Mouse (Mus musculus) thymus, adult 2 months (tissue): ENCODE data around the gene Aldh3b1. TPM values are rescaled to one million over a fixed set of nuclear protein-coding genes. Genes with fewer than 3 reads are reported as not detected.

Experiments
- DNase-seq: peaks from one replicate; pipeline ENCODE4 v3.0.0; 2021
- H3K27ac ChIP-seq: fragments of 200-500 bp; 2 replicates; pipeline ENCODE4 v1.5.1; 2012; ENCODE audit warnings: low read length, control low read depth; ENCODE audit not compliant: control insufficient read depth, insufficient read depth
- H3K27me3 ChIP-seq: fragments of 200-500 bp; 2 replicates; pipeline ENCODE4 v1.6.1; 2012; ENCODE audit warnings: mild to moderate bottlenecking, low read length, moderate library complexity, mixed read lengths; ENCODE audit not compliant: control insufficient read depth, insufficient read depth
- H3K36me3 ChIP-seq: fragments of 200-500 bp; 2 replicates; pipeline ENCODE4 v1.6.1; 2012; ENCODE audit warnings: mild to moderate bottlenecking, low read length, moderate library complexity; ENCODE audit not compliant: control insufficient read depth, insufficient read depth
- H3K4me1 ChIP-seq: fragments of 200-500 bp; replicated peaks from 2 replicates; pipeline ENCODE4 v1.6.1; 2012; ENCODE audit warnings: low read length; ENCODE audit not compliant: control insufficient read depth, insufficient read depth
- H3K4me3 ChIP-seq: fragments of 200-500 bp; 2 replicates; pipeline ENCODE4 v1.5.1; 2012; ENCODE audit warnings: mild to moderate bottlenecking, low read length, control low read depth, moderate library complexity; ENCODE audit not compliant: control insufficient read depth, insufficient read depth
- CTCF ChIP-seq: fragments of 200-500 bp; IDR thresholded peaks from 2 replicates; pipeline ENCODE4 v1.5.1; 2012; ENCODE audit warnings: mild to moderate bottlenecking, control low read depth, low read length, moderate library complexity, borderline replicate concordance; ENCODE audit not compliant: control insufficient read depth, poor library complexity, insufficient read depth; ENCODE audit errors: extremely low read depth
- POLR2A ChIP-seq: fragments of 200-500 bp; IDR thresholded peaks from 2 replicates; pipeline ENCODE4 v1.6.1; 2012; ENCODE audit warnings: mild to moderate bottlenecking, low read length, control low read depth, moderate library complexity; ENCODE audit not compliant: control insufficient read depth, poor library complexity, insufficient read depth; ENCODE audit errors: extremely low read depth
- WGBS: fragments of 180-500 bp; shearing (Covaris S2); methylation state at CpG from one replicate; pipeline ENCODE4 v1.1.7; 2018; 5-methylcytosine and 5-hydroxymethylcytosine counted together
- polyA plus RNA-seq: library from polyadenylated mRNA; depleted of rRNA; stranded (reverse); fragments of >200 nt; gene quantifications from 2 replicates; pipeline ENCODE4 v1.2.3, GENCODE M21; 2012

Gene Aldh3b1
- polyA plus RNA-seq, 1 experiment, result 11.7 TPM

DNA sequence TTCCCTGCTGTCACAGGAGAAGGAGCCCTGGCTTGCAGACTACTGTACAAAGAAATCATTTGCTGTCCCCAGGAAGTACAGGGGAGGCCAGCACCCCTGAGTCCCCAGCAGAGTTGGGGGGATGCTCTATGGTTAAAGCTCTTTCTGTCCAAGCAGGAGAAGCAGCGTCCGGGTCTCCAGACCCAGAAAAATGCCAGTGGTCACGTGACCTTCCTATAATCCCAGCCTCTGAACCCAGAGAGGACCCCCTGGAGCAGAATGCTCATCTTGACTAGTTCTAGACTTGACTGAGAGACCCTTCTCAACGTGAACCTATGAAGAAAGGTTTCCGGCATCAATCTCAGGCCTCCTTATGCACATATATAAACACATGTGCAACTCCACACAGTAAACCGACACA, 3.7 kb downstream of the Aldh3b1 start:
- whole genome bisulfite sequencing, result 95% methylated on average over 6 of the region's 6 CpGs
- TF ChIP-seq CTCF, result no peak
- TF ChIP-seq POLR2A, result no peak

GRCm38 (mm10) chr19:3924868-3925267, 4.7 kb downstream of the Aldh3b1 start:
- no peaks in the 10 kb centered on the region for H3K36me3 ChIP-seq
- 96% methylated on average over 7 of the region's 7 CpGs for WGBS
- H3K4me1 ChIP-seq, result peaks cover 28% of the 10 kb centered on the region
- TF ChIP-seq POLR2A, result no peak
- H3K27ac ChIP-seq, result no peak overlapping the region
- H3K27me3 ChIP-seq, result no peaks in the 10 kb centered on the region
- H3K4me3 ChIP-seq, result no peak overlapping the region
- DNase-seq, result no peak

More for the DNA sequence above, 3.7 kb downstream of the Aldh3b1 start:
- Histone ChIP-seq H3K36me3 (no peaks in the 10 kb centered on the region), H3K4me3 (no peak overlapping the region), H3K27ac (no peak overlapping the region), H3K27me3 (no peaks in the 10 kb centered on the region), H3K4me1 (peaks cover 38% of the 10 kb centered on the region)
- no peak for DNase-seq

DNA sequence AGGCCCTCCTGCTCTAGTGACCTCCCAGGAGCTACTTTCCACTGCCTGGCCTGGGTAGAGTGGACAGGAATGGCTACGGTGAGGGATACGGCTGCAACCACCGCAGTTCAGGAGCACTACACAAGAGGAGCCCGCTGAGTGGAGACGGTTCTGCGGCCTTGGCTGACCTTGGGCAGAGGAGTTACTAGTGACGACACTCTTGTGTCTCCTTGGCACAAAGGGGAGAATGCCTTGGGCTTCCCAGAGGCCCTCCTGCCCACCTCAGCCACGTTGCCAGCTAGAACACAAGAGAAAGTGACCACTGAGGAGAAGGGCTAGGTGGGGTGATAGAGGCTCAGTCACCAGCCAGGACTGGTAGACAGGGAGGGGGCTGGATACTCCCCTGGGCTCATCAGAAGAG, 5.4 kb downstream of the Aldh3b1 start:
- no peak overlapping the region for H3K4me3 ChIP-seq
- DNase-seq, result no peak
- TF ChIP-seq CTCF (no peak), POLR2A (no peak)
- H3K27ac ChIP-seq, result no peak overlapping the region
- peaks cover 22% of the 10 kb centered on the region for H3K4me1 ChIP-seq
- no peaks in the 10 kb centered on the region for H3K27me3 ChIP-seq
- H3K36me3 ChIP-seq, result no peaks in the 10 kb centered on the region
- WGBS, result 92% methylated on average over 8 of the region's 8 CpGs

DNA sequence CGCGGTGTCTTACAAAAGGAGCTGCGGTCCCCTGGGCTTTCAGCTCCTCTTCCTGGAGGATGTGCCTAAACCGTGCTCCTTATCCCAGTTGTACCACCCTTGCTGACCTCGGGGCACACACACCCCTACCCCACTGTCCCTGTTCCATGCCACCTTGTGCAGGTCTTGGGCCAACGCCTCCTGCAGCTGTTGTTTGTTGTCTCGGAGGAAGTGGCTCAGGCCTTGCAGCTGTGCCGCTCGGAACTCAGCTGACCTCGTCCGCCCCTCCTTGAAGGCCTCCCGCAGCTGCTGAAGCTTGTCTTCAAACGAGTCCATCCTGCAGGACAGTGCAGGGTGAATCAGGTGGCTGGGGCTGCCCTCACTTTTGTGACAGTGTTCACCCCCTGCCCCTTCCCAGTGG, 6.0 kb downstream of the Aldh3b1 start:
- DNase-seq, result no peak
- Histone ChIP-seq H3K4me1 (peaks cover 20% of the 10 kb centered on the region), H3K27me3 (no peaks in the 10 kb centered on the region), H3K27ac (peak overlapping the region; percentile 22; the same call in 1 of the 2 replicates), H3K36me3 (no peaks in the 10 kb centered on the region), H3K4me3 (no peak overlapping the region)
- WGBS, result 39% methylated on average over 13 of the region's 13 CpGs
- TF ChIP-seq CTCF (no peak), POLR2A (no peak)

DNA sequence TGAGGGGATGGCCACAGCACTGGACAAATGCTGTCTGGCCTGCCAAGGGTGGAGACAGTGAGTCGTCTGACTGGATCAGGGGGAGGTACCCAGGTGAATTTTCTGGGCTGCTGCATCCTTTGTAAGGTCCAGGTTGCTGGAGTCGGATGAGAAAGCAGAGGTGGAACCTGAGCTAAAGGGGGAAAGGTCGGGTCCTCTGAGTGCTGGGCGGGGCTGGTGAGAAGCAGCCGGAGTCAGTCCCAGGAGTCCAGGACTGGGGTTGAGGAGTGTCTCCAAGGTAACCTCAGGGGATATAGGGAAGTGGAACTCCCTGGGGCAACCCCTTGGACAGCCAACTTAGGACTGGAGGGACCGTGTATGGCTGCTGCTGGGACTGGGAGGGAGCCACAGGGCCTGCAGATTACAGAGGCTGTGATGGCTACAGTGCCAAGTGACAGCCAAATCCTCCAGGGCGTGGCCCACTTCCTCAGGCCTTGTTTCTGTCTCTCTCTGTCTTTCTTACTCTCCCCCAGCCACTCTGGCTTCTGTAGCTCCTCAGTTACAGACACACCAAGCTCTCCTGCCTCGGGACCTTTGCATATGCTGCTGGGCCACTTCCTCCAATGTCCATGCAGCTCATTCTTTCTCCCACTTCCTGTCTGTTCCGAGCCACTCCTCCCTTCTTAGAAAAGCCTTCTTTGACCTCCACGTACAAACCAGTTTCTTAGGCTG, 6.8 kb downstream of the Aldh3b1 start:
- no peak overlapping the region for H3K4me3 ChIP-seq
- H3K4me1 ChIP-seq, result peaks cover 20% of the 10 kb centered on the region
- H3K27ac ChIP-seq, result peak overlapping the region; percentile 22; the same call in 1 of the 2 replicates
- WGBS, result 66% methylated on average over 10 of the region's 10 CpGs
- no peaks in the 10 kb centered on the region for H3K27me3 ChIP-seq
- no peaks in the 10 kb centered on the region for H3K36me3 ChIP-seq
- DNase-seq, result no peak
- TF ChIP-seq CTCF (no peak), POLR2A (no peak)

DNA sequence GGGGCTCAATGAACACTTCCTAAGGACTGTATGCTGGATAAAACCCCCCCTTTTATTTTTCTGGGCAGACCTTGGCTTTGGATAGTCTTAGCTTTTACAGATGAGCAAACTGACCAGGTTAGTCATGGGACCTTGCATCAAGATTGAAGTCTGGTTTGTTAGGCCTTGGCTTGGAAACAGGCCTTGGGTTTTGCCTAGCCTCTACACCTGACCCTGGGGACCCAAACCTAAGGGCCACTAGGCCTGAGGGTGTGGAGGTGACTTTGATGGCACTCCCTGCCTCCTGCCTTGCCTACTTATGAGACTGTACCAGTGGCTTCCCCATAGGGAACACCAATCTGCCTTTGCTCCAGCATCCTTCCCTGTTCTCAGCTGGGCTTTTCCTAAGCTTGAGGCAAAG, 9.7 kb downstream of the Aldh3b1 start:
- Histone ChIP-seq H3K4me1 (peaks cover 20% of the 10 kb centered on the region), H3K4me3 (no peak overlapping the region), H3K36me3 (no peaks in the 10 kb centered on the region), H3K27me3 (no peaks in the 10 kb centered on the region), H3K27ac (no peak overlapping the region)
- TF ChIP-seq CTCF (no peak), POLR2A (no peak)
- no peak for DNase-seq

GRCm38 (mm10) chr19:3916727-3917126, 12.9 kb downstream of the Aldh3b1 start:
- Histone ChIP-seq H3K4me1 (peaks cover 13% of the 10 kb centered on the region), H3K36me3 (no peaks in the 10 kb centered on the region), H3K4me3 (no peak overlapping the region), H3K27ac (no peak overlapping the region), H3K27me3 (no peaks in the 10 kb centered on the region)
- no peak for DNase-seq
- WGBS, result 94% methylated on average over 11 of the region's 11 CpGs
- no peak for TF ChIP-seq CTCF
- no peak for TF ChIP-seq POLR2A

GRCm38 (mm10) chr19:3914535-3914934, 15.1 kb downstream of the Aldh3b1 start:
- TF ChIP-seq POLR2A (no peak), CTCF (no peak)
- Histone ChIP-seq H3K4me1 (peaks cover 17% of the 10 kb centered on the region), H3K4me3 (no peak overlapping the region), H3K36me3 (no peaks in the 10 kb centered on the region), H3K27me3 (no peaks in the 10 kb centered on the region), H3K27ac (no peak overlapping the region)
- 65% methylated on average over 5 of the region's 5 CpGs for WGBS
- DNase-seq, result no peak
